Mouse (Mus musculus): Measurements from ENCODE around the gene Usp10. TPM values are rescaled to one million over a fixed set of nuclear protein-coding genes. Genes with fewer than 3 reads are reported as not detected.
A peak's percentile ranks its signal among the peaks of the same experiment; 100 is the strongest.

Gene Usp10
- polyA plus RNA-seq, 1 experiment from 2014 or later: 127 TPM

DNA sequence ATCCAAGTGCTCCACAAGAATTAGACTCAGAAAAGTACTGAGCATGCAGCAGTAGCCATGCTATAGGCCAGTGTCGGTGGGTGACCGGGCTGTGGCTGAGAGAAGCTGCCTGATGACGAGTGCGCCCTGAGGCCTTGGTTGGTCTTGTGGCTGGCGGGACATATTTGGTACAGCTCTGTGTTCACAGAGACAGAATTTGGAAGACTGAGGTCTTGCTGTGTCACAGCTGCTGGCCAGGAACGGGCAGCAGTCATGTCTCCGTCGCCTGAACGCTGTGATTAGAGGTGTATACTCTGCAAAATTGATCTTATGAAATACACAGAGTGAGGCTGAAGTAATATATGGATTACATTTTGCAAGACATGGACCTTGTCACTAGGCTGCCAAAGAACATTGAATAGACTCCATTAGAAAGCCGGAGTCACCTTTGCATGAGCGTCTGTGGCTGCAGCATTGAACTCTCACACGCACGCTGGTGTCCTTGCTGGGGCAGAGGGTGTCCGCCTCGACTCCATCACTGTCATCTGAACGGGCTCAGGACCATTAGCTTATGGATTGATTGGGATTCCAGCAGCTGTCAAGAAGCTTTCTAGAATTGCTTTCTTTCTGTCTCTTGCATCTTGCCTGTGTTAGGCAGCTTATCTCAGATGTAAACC lies 6.2 kb downstream of the Usp10 start:
- no peak for ATAC-seq (ENCODE audit: insufficient read depth, low FRiP score, low read depth)
- Histone ChIP-seq H3K36me3 (no peaks in the 10 kb centered on the region), H3K4me1 (peaks cover 53% of the 10 kb centered on the region), H3K27me3 (replicated peaks) (no peaks in the 10 kb centered on the region), H3K27ac (no peak overlapping the region), H3K9me3 (no peaks in the 10 kb centered on the region), H3K4me3 (replicated peaks) (no peak overlapping the region), H3K4me2 (no peak overlapping the region), H3K9ac (no peak overlapping the region)
- 57% methylated on average over 16 of the region's 16 CpGs for WGBS

DNA sequence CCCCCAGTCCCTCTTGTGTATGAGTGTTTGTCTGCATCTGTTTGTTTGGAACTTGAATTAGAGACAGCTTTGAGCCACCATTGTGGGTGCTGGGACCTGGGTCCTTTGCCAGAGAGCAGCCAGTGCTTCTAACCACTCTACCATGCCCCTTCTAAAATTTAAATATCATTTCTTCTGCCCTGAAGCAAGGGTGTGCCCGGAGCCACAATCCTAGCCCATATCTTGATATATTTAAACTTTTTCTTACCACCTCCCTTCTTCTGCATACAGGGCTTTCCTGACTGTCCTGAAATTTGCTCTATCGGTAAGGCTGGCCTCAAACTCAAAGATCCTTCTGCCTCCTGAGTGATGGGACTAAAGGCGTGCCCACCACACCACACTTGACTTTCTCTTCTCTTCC lies 7.3 kb downstream of the Usp10 start:
- 73% methylated on average over 3 of the region's 3 CpGs for WGBS
- Histone ChIP-seq H3K9me3 (no peaks in the 10 kb centered on the region), H3K4me2 (no peak overlapping the region), H3K36me3 (no peaks in the 10 kb centered on the region), H3K27me3 (replicated peaks) (no peaks in the 10 kb centered on the region), H3K9ac (no peak overlapping the region), H3K4me3 (replicated peaks) (no peak overlapping the region), H3K27ac (no peak overlapping the region), H3K4me1 (peaks cover 48% of the 10 kb centered on the region)
- ATAC-seq (ENCODE audit: insufficient read depth, low FRiP score, low read depth): no peak

DNA sequence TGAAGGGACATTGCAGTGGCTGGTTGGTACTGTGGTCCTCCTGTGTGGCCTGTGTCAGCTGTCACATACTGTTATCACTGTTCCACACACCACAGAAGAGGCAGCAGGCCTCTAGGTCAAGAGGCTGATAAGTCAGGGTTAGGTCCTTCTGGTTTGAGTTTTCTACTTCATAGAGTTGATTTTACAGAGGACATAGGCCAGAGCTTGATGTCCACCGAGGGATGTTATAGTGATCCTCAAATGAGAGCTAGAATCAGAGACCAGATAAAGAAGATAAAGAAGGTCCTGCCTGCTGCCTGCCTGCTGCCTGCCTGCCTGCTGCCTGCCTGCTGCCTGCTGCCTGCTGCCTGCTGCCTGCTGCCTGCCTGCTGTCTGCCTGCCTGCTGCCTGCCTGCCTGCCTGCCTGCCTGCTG lies 8.0 kb downstream of the Usp10 start:
- peak; percentile 93 for ATAC-seq (ENCODE audit: insufficient read depth, low FRiP score, low read depth)
- no peaks in the 10 kb centered on the region for H3K9me3 ChIP-seq
- H3K4me3 ChIP-seq (replicated peaks): no peak overlapping the region
- no peak overlapping the region for H3K27ac ChIP-seq
- 62% methylated on average over 1 of the region's 1 CpGs for WGBS
- no peaks in the 10 kb centered on the region for H3K36me3 ChIP-seq
- H3K4me2 ChIP-seq: no peak overlapping the region
- H3K9ac ChIP-seq: no peak overlapping the region
- peaks cover 40% of the 10 kb centered on the region for H3K4me1 ChIP-seq
- H3K27me3 ChIP-seq (replicated peaks): no peaks in the 10 kb centered on the region

DNA sequence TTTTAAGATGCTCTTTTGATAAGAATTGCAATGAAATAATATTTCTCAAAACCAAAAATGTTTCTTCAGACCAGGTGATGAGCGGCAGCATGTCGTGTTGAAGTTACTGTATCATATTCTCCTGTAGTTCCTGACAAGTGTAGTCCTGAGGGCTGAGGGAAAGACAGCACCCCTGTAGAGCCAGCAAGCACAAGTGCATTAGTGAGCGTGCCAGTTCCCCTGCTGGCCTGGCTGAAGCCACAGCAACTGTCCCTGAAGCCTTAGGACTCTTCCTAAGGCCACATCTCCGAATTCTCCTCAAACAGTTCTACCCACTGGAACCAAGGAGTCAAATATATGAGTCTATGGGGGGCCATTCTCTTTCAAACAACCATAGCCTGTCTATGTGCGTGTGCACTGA lies 13.1 kb downstream of the Usp10 start:
- Histone ChIP-seq H3K9ac (no peak overlapping the region), H3K27me3 (replicated peaks) (no peaks in the 10 kb centered on the region), H3K36me3 (no peaks in the 10 kb centered on the region), H3K9me3 (no peaks in the 10 kb centered on the region), H3K4me2 (no peak overlapping the region), H3K27ac (no peak overlapping the region), H3K4me3 (replicated peaks) (no peak overlapping the region), H3K4me1 (peaks cover 8% of the 10 kb centered on the region; the same call in 1 of the 2 replicates)
- WGBS: 87% methylated on average over 5 of the region's 5 CpGs
- no peak for ATAC-seq (ENCODE audit: insufficient read depth, low FRiP score, low read depth)

DNA sequence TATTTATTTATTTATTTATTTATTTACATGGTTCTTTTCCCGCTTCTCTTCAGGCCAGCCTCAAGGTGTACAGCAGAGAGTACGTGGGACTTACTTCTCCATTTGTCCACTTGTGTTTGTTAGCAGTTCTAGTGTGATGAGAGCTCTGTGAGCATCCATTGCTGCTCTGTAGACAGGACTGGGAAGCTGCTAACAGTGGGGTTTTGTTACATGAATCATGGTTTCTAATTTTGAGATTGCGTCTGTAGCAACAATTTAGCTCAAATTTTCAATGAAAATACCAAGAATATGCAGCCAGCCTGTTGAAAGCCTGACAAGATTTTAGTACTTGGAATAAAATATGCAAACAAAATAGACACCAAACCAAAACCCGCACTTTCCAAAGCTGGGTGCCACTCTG lies 15.3 kb downstream of the Usp10 start:
- no peaks in the 10 kb centered on the region for H3K9me3 ChIP-seq
- no peaks in the 10 kb centered on the region for H3K36me3 ChIP-seq
- no peak overlapping the region for H3K27ac ChIP-seq
- no peak overlapping the region for H3K9ac ChIP-seq
- no peaks in the 10 kb centered on the region for H3K27me3 ChIP-seq (replicated peaks)
- no peak overlapping the region for H3K4me2 ChIP-seq
- peaks cover 7% of the 10 kb centered on the region; the same call in 1 of the 2 replicates for H3K4me1 ChIP-seq
- ATAC-seq (ENCODE audit: insufficient read depth, low FRiP score, low read depth): no peak
- WGBS: 85% methylated on average over 4 of the region's 4 CpGs
- H3K4me3 ChIP-seq (replicated peaks): no peak overlapping the region

DNA sequence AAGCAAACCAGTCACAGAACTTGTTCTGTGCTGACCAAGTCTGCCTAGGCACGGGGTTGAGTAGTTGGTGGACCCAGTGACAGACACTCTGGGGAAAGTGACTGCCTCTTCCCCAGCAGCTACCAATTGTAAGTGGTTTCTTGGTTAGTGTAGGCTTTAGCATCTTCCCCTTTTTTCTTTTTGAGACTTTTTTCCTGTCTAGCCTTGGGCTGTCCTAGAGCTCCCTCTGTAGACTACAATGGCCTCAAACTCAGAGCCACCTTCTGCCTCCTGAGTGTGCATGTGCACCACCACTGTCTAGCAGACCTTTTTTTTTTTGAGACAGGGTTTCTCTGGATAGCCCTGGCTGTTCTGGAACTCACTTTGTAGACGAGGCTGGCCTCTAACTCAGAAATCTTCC lies 16.3 kb downstream of the Usp10 start:
- Histone ChIP-seq H3K27ac (no peak overlapping the region), H3K4me3 (replicated peaks) (no peak overlapping the region), H3K27me3 (replicated peaks) (no peaks in the 10 kb centered on the region), H3K4me1 (peaks cover 4% of the 10 kb centered on the region; the same call in 1 of the 2 replicates), H3K9ac (no peak overlapping the region), H3K36me3 (no peaks in the 10 kb centered on the region), H3K4me2 (no peak overlapping the region), H3K9me3 (no peaks in the 10 kb centered on the region)
- no peak for ATAC-seq (ENCODE audit: insufficient read depth, low FRiP score, low read depth)
- WGBS: 61% methylated on average over 2 of the region's 2 CpGs

DNA sequence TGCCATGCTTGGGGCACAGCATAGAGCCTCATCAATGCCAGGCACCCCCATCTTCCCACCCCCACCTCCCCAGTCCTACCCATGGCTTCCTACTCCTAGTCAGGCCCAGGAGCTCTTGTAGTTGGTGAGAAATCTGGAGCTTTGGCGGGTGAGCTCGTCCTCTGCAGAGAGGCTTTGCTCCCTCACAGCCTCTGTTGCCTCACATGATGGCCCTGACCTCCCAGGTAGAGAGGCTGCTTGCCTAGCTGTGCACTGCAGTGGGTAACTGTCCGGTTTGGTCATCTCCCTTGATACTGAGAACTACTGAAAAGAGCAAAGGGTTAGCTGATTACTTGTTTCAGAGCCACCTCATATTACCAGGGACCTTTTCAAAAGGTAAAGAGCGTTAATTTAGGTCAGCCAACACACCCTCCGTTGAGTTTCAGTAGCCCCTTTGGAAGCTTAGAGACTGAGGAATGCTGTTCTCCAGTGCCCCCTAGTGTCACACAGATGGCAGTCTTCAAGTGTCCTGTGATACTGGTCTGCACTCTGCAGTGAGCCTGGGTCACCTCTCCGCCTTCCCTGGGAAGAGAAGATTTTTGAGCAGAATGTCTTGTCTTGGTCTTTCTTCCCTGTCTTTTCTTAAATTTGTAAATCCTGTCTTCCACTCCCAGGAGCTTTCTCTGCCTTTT lies 17.4 kb downstream of the Usp10 start:
- Histone ChIP-seq H3K36me3 (0 out of 2 replicates have a peak, but pooled peaks cover 3% of the 10 kb centered on the region), H3K4me1 (peaks cover 4% of the 10 kb centered on the region; the same call in 1 of the 2 replicates), H3K27me3 (replicated peaks) (no peaks in the 10 kb centered on the region), H3K9ac (no peak overlapping the region), H3K4me3 (replicated peaks) (no peak overlapping the region), H3K9me3 (no peaks in the 10 kb centered on the region), H3K4me2 (no peak overlapping the region), H3K27ac (0 out of 2 replicates have a peak overlapping the region, but pooled peaks have one; percentile 26)
- ATAC-seq (ENCODE audit: insufficient read depth, low FRiP score, low read depth): peak; percentile 59; the same call in 1 of the 2 replicates
- 39% methylated on average over 6 of the region's 6 CpGs for WGBS

DNA sequence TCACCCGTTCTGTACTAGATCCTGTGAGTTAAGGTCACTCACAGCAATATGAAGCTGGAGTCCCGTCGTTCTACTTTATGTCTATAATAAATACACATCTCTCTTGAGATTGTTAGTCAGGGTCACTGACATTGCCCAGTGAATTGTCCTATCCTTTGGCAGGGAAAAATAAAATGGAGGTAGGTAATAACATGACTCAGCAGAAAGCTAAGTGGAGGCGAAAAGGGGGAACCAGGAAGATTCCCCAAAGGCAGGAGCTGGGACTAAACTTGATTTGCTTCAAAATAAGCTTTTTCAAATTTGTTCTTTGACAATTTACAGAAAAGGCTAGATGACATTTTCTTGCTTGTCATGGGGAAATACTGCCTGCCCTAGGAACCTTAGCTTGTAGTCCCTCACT lies 21.2 kb downstream of the Usp10 start:
- peaks cover 13% of the 10 kb centered on the region for H3K36me3 ChIP-seq
- H3K4me2 ChIP-seq: no peak overlapping the region
- H3K9ac ChIP-seq: no peak overlapping the region
- H3K27me3 ChIP-seq (replicated peaks): no peaks in the 10 kb centered on the region
- no peak overlapping the region for H3K4me3 ChIP-seq (replicated peaks)
- H3K27ac ChIP-seq: no peak overlapping the region
- no peak for ATAC-seq (ENCODE audit: insufficient read depth, low FRiP score, low read depth)
- H3K9me3 ChIP-seq: no peaks in the 10 kb centered on the region
- peaks cover 4% of the 10 kb centered on the region; the same call in 1 of the 2 replicates for H3K4me1 ChIP-seq
- 64% methylated on average over 4 of the region's 4 CpGs for WGBS

DNA sequence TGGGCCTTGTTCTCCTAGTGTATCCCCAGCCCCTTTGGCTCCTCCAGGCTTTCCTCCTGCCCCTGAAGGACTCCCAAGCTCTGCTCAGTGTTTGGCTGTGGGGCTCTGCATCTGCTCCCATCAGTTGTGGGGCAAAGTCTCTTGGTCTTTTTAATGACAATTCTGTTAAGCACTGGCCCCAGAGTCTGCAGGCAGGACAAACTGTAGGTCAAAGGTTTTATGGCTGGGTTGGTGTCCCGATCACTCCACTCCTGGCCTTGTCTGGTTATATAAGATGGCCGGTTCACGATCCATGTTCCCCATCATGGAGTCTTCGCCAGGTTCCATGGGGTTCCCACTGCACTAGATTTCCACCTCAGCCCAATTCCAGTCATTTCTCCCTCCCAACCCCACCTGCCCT lies 23.5 kb downstream of the Usp10 start:
- Histone ChIP-seq H3K27me3 (replicated peaks) (no peaks in the 10 kb centered on the region), H3K9me3 (no peaks in the 10 kb centered on the region), H3K4me2 (no peak overlapping the region), H3K27ac (no peak overlapping the region), H3K9ac (no peak overlapping the region), H3K4me3 (replicated peaks) (no peak overlapping the region), H3K4me1 (no peaks in the 10 kb centered on the region), H3K36me3 (peaks cover 16% of the 10 kb centered on the region)
- WGBS: 94% methylated on average over 4 of the region's 4 CpGs
- ATAC-seq (ENCODE audit: insufficient read depth, low FRiP score, low read depth): no peak

DNA sequence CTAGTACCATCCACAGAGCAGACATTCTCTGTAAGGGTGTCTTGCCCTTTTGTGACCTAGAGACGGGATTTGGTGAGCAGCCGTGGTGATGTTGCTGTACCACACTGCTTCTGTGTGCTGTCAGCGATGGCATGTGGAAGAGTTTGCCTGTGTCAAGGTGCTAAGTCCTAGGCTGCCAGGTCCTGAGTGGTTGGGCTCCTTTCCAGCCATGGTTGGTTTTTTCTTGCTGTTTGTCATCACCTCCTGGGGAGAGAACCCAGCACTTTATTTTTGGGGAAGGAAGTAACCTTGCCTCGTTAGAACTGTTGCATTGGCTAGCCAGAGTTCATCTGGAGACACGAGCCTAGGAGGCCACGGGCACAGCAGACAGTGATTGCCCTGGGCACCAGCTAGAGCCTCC lies 25.4 kb downstream of the Usp10 start:
- no peaks in the 10 kb centered on the region for H3K9me3 ChIP-seq
- H3K4me2 ChIP-seq: no peak overlapping the region
- H3K9ac ChIP-seq: no peak overlapping the region
- H3K27ac ChIP-seq: no peak overlapping the region
- peaks cover 16% of the 10 kb centered on the region for H3K36me3 ChIP-seq
- no peak for ATAC-seq (ENCODE audit: insufficient read depth, low FRiP score, low read depth)
- H3K4me1 ChIP-seq: no peaks in the 10 kb centered on the region
- H3K27me3 ChIP-seq (replicated peaks): no peaks in the 10 kb centered on the region
- WGBS: 65% methylated on average over 6 of the region's 6 CpGs
- H3K4me3 ChIP-seq (replicated peaks): no peak overlapping the region

DNA sequence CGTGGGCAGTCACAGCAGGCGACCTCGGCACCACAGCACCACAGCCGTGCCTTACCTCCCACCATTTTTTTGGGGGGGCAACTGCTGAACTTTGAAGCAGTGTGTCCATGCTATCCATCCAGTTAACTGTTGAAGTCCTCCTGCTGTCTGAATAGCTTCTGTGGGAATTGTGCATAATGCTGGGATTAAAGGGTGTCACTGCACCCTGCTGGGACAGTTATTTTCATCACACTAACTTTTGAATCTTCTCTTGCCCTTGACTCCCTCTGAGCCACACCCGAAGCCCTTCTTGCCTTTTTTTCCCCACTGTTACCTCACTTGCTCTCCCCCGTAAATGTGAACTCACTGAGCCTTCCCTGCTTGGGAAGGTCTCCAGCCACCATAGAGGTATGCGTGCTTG lies 28.3 kb downstream of the Usp10 start:
- 79% methylated on average over 7 of the region's 7 CpGs for WGBS
- Histone ChIP-seq H3K4me1 (no peaks in the 10 kb centered on the region), H3K9ac (no peak overlapping the region), H3K4me2 (no peak overlapping the region), H3K36me3 (peaks cover 26% of the 10 kb centered on the region), H3K27ac (no peak overlapping the region), H3K4me3 (replicated peaks) (no peak overlapping the region), H3K27me3 (replicated peaks) (no peaks in the 10 kb centered on the region), H3K9me3 (no peaks in the 10 kb centered on the region)
- no peak for ATAC-seq (ENCODE audit: insufficient read depth, low FRiP score, low read depth)

DNA sequence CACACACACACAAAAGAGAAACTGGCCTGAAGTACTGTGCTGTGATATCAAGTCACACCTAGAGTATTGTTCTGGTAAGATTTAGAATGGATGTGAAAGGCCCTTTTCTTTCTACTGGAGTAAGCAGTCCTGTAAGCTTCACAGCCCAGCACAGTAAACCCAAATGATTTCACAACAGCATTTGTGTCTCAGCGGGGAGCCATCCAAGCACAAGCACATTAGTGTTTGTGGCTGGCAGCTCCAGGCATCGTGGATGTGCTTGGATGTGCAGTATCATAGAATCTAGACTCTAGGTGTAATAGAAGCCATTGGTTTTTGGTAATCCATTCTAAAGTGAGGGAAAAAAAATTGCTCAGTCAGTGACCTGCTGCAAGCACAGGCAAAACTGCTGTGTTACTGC lies 29.2 kb downstream of the Usp10 start:
- no peaks in the 10 kb centered on the region for H3K27me3 ChIP-seq (replicated peaks)
- H3K9me3 ChIP-seq: no peaks in the 10 kb centered on the region
- WGBS: 90% methylated on average over 2 of the region's 2 CpGs
- H3K4me1 ChIP-seq: no peaks in the 10 kb centered on the region
- H3K36me3 ChIP-seq: peaks cover 24% of the 10 kb centered on the region
- no peak overlapping the region for H3K4me3 ChIP-seq (replicated peaks)
- no peak overlapping the region for H3K9ac ChIP-seq
- no peak for ATAC-seq (ENCODE audit: insufficient read depth, low FRiP score, low read depth)
- H3K4me2 ChIP-seq: no peak overlapping the region
- H3K27ac ChIP-seq: no peak overlapping the region
